Mouse (Mus musculus) lung, adult 2 months (tissue): ENCODE results near the gene Tmem158.

Source experiments
- CTCF ChIP-seq: fragments of 200-500 bp; IDR thresholded peaks from 2 replicates; pipeline ENCODE4 v1.5.1; 2011; ENCODE audit warnings: mild to moderate bottlenecking, low read length, control low read depth; ENCODE audit not compliant: insufficient read depth
- POLR2A ChIP-seq: fragments of 200-500 bp; IDR thresholded peaks from 2 replicates; pipeline ENCODE4 v1.6.1; 2011; ENCODE audit warnings: low read depth, mild to moderate bottlenecking, control low read depth, low read length, borderline replicate concordance; ENCODE audit errors: extremely low read depth

DNA sequence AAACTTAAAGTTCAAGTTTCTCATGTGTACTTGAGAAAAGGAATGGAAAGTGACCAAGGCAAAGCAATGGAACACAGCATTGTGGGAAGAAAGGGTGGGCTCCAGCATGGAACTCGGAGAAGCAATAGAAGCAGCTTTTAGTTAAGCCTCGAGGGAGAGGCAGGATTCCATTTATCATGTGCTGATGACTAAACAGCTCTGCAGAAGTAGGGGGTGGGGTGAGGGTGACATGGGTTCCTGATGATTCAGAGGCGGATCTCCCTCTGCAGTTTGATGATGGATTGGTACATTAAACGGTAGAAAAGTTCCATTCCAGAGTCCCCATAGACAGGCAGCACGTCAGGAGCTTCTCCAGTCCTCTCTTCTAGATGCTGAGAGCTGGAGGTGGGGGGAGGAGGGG lies 48.5 kb upstream of the Tmem158 start:
- TF ChIP-seq POLR2A (no peak), CTCF (no peak)
